In genomic region chr16:21422645-21423545, GRCm38 (mm10) we compare ENCODE assay signal across 8 mouse cellular contexts. TPM values are rescaled to one million over a fixed set of nuclear protein-coding genes. Genes with fewer than 3 reads are reported as not detected.
DNase-seq lines count a peak whose midpoint lies in the region; ATAC-seq and TF ChIP-seq lines count a peak whose summit lies in the region.

Gene Vps8 (plus strand): TSS chr16:21423118.

- peak; percentile 88 for TF ChIP-seq POLR2A in CH12.LX (IDR thresholded peaks at IDR 0.05; ENCODE audit: low read depth, low read length)
- peak; percentile 65 for TF ChIP-seq POLR2A in testis, adult 2 months (IDR thresholded peaks at IDR 0.05; ENCODE audit: control insufficient read depth, low read depth, low read length)

- peak; percentile 97 for DNase-seq in CH12.LX (ENCODE audit: extremely low read depth)
- peak; percentile 89 for DNase-seq in c-Kit-positive CD71-positive TER-119-negative erythroid progenitor cells, embryonic 14.5 days (ENCODE audit: low read depth)
- DNase-seq in heart, postnatal 0 days (ENCODE audit: low spot score) = peak; percentile 95
- peak; percentile 94 to 96 for DNase-seq in kidney, postnatal 4 days

- no peak for TF ChIP-seq RAD21 in CH12.LX (IDR thresholded peaks at IDR 0.05; ENCODE audit: low read depth, low read length)

- no peaks in the 10 kb centered on the region for H3K9me3 ChIP-seq in CH12.LX (replicated peaks; ENCODE audit: low read length)
- H3K9me3 ChIP-seq in forebrain, embryonic 12.5 days = no peaks in the 10 kb centered on the region
- no peaks in the 10 kb centered on the region for H3K9me3 ChIP-seq in heart, postnatal 0 days (replicated peaks; ENCODE audit: control insufficient read depth, low read length)
- H3K9me3 ChIP-seq in liver, embryonic 16.5 days (replicated peaks; ENCODE audit: control insufficient read depth, low read length) = no peaks in the 10 kb centered on the region
- H3K9me3 ChIP-seq in neural tube, embryonic 13.5 days = no peaks in the 10 kb centered on the region

- peak within 1 kb of the TSS; percentile 61 to 80 (median 77) for H3K4me3 ChIP-seq in CH12.LX (replicated peaks in 1 of 3; ENCODE audit: low read depth in 2 of 3, low read length in 2 of 3, poor library complexity in 1 of 3)
- peak within 1 kb of the TSS; percentile 86 for H3K4me3 ChIP-seq in forebrain, embryonic 12.5 days (replicated peaks)
- peak within 1 kb of the TSS; percentile 76 for H3K4me3 ChIP-seq in heart, postnatal 0 days (ENCODE audit: low read depth, low read length)
- peak within 1 kb of the TSS; percentile 88 for H3K4me3 ChIP-seq in liver, embryonic 16.5 days (ENCODE audit: low read depth, low read length)
- peak within 1 kb of the TSS; percentile 91 for H3K4me3 ChIP-seq in neural tube, embryonic 13.5 days
- H3K4me3 ChIP-seq in testis, adult 2 months (ENCODE audit: control insufficient read depth, low read depth, low read length) = peak within 1 kb of the TSS; percentile 87

- peak within 1 kb of the TSS; percentile 79 for H3K4me2 ChIP-seq in CH12.LX (ENCODE audit: insufficient read depth, low read depth, poor library complexity, severe bottlenecking)
- peak within 1 kb of the TSS; percentile 98 for H3K4me2 ChIP-seq in forebrain, embryonic 12.5 days
- H3K4me2 ChIP-seq in heart, postnatal 0 days (ENCODE audit: low read depth, low read length) = peak within 1 kb of the TSS; percentile 97
- peak within 1 kb of the TSS; percentile 99 for H3K4me2 ChIP-seq in liver, embryonic 16.5 days (ENCODE audit: low read depth, low read length)
- peak within 1 kb of the TSS; percentile 94 for H3K4me2 ChIP-seq in neural tube, embryonic 13.5 days

- no peak for TF ChIP-seq EP300 in CH12.LX (IDR thresholded peaks at IDR 0.05; ENCODE audit: low read length)
- no peak for TF ChIP-seq EP300 in heart, postnatal 0 days (IDR thresholded peaks at IDR 0.05; ENCODE audit: low read depth)

- peak within 1 kb of the TSS; percentile 49 for H3K9ac ChIP-seq in CH12.LX (ENCODE audit: insufficient read depth, low read depth)
- H3K9ac ChIP-seq in forebrain, embryonic 12.5 days = peak within 1 kb of the TSS; percentile 85
- peak within 1 kb of the TSS; percentile 63 for H3K9ac ChIP-seq in heart, postnatal 0 days (replicated peaks; ENCODE audit: low read depth, low read length)
- H3K9ac ChIP-seq in liver, embryonic 16.5 days (ENCODE audit: low read depth, low read length) = peak within 1 kb of the TSS; percentile 88
- peak within 1 kb of the TSS; percentile 95 for H3K9ac ChIP-seq in neural tube, embryonic 13.5 days

- dilution Hi-C loops in CH12.LX (cut with MboI; ENCODE audit: extremely low pct_ligation_motif_present, extremely low pct_unique_long_range_greater_than_20kb, low sequenced_read_pairs) = no loop called here

- H3K4me1 ChIP-seq in CH12.LX (ENCODE audit: control insufficient read depth in 1 of 2, insufficient read depth in 2 of 2) = peaks cover 0 to 25% of the 10 kb centered on the region in 2 experiments; a peak in 2 of 4 replicates
- peaks cover 9% of the 10 kb centered on the region for H3K4me1 ChIP-seq in forebrain, embryonic 12.5 days
- H3K4me1 ChIP-seq in heart, postnatal 0 days (ENCODE audit: control insufficient read depth, insufficient read depth) = peaks cover 11% of the 10 kb centered on the region; the same call in 1 of the 2 replicates
- H3K4me1 ChIP-seq in liver, embryonic 16.5 days (ENCODE audit: control insufficient read depth, low read depth, low read length) = peaks cover 8% of the 10 kb centered on the region
- peaks cover 13% of the 10 kb centered on the region for H3K4me1 ChIP-seq in neural tube, embryonic 13.5 days (replicated peaks)
- H3K4me1 ChIP-seq in testis, adult 2 months (ENCODE audit: control insufficient read depth, insufficient read depth, low read length) = peaks cover 5% of the 10 kb centered on the region

- H3K36me3 ChIP-seq in CH12.LX (replicated peaks in 1 of 2; ENCODE audit: control insufficient read depth in 1 of 2, insufficient read depth in 1 of 2, low read length in 1 of 2) = peaks cover 0 to 5% of the 10 kb centered on the region in 2 experiments
- no peaks in the 10 kb centered on the region for H3K36me3 ChIP-seq in forebrain, embryonic 12.5 days (replicated peaks)
- H3K36me3 ChIP-seq in heart, postnatal 0 days (replicated peaks; ENCODE audit: control insufficient read depth, insufficient read depth, low read length) = no peaks in the 10 kb centered on the region
- no peaks in the 10 kb centered on the region for H3K36me3 ChIP-seq in liver, embryonic 16.5 days (ENCODE audit: control insufficient read depth, insufficient read depth)
- no peaks in the 10 kb centered on the region for H3K36me3 ChIP-seq in neural tube, embryonic 13.5 days
- no peaks in the 10 kb centered on the region for H3K36me3 ChIP-seq in testis, adult 2 months (ENCODE audit: control insufficient read depth, insufficient read depth, low read length)

- H3K79me2 ChIP-seq in CH12.LX (replicated peaks; ENCODE audit: control insufficient read depth, extremely low read depth, insufficient read depth, poor library complexity, severe bottlenecking) = no peaks in the 10 kb centered on the region

- 1% methylated on average over 71 of the region's 71 CpGs for WGBS in forebrain, embryonic 12.5 days
- 1% methylated on average over 62 of the region's 71 CpGs for WGBS in heart, postnatal 0 days
- under 1% methylated on average over 71 of the region's 71 CpGs for WGBS in liver, embryonic 16.5 days (ENCODE audit: insufficient replicate concordance)
- WGBS in neural tube, embryonic 13.5 days = under 1% methylated on average over 68 of the region's 71 CpGs

- TF ChIP-seq CTCF in CH12.LX (conservative IDR thresholded peaks at IDR 0.05 in 1 of 2, IDR thresholded peaks at IDR 0.05 in 1 of 2; ENCODE audit: low read depth in 2 of 2, low read length in 2 of 2) = no peak
- peak; percentile 17; the same call in 1 of the 2 replicates for TF ChIP-seq CTCF in heart, postnatal 0 days (IDR thresholded peaks at IDR 0.05; ENCODE audit: low read depth)
- TF ChIP-seq CTCF in testis, adult 2 months (IDR thresholded peaks at IDR 0.05; ENCODE audit: control insufficient read depth, insufficient read depth, insufficient replicate concordance, low read depth, low read length) = no peak

- in situ Hi-C loops in CH12.LX (cut with MboI; ENCODE audit: low pct_ligation_motif_present, low pct_unique_long_range_greater_than_20kb, low sequenced_read_pairs) = no loop called here

- peak within 1 kb of the TSS; percentile 6; the same call in 1 of the 2 replicates for H3K27ac ChIP-seq in CH12.LX (ENCODE audit: insufficient read depth, low read depth)
- H3K27ac ChIP-seq in forebrain, embryonic 12.5 days = peak within 1 kb of the TSS; percentile 70
- H3K27ac ChIP-seq in heart, postnatal 0 days (ENCODE audit: low read depth) = peak within 1 kb of the TSS; percentile 85
- peak within 1 kb of the TSS; percentile 78 for H3K27ac ChIP-seq in liver, embryonic 16.5 days (ENCODE audit: low read length)
- peak within 1 kb of the TSS; percentile 76 for H3K27ac ChIP-seq in neural tube, embryonic 13.5 days (replicated peaks)
- H3K27ac ChIP-seq in testis, adult 2 months (ENCODE audit: control insufficient read depth, insufficient read depth, low read depth, low read length) = peak within 1 kb of the TSS; percentile 50

- H3K27me3 ChIP-seq in CH12.LX (replicated peaks) = no peaks in the 10 kb centered on the region
- no peaks in the 10 kb centered on the region for H3K27me3 ChIP-seq in forebrain, embryonic 12.5 days
- no peaks in the 10 kb centered on the region for H3K27me3 ChIP-seq in heart, postnatal 0 days (ENCODE audit: control insufficient read depth, insufficient read depth, low read length)
- H3K27me3 ChIP-seq in liver, embryonic 16.5 days (ENCODE audit: control insufficient read depth, insufficient read depth, low read depth, low read length) = no peaks in the 10 kb centered on the region
- no peaks in the 10 kb centered on the region for H3K27me3 ChIP-seq in neural tube, embryonic 13.5 days
- H3K27me3 ChIP-seq in testis, adult 2 months (ENCODE audit: control insufficient read depth, insufficient read depth, low read length) = no peaks in the 10 kb centered on the region

- ATAC-seq in forebrain, embryonic 12.5 days (ENCODE audit: low FRiP score) = peak; percentile 98
- ATAC-seq in heart, postnatal 0 days (ENCODE audit: insufficient read depth, low read depth) = peak; percentile 95
- peak; percentile 97 for ATAC-seq in liver, embryonic 16.5 days (ENCODE audit: low read depth)
- ATAC-seq in neural tube, embryonic 13.5 days (ENCODE audit: low read depth) = peak; percentile 97

TF ChIP-seq in CH12.LX, 34 proteins besides CTCF, POLR2A, EP300 and RAD21 (continues in another document):
- TF ChIP-seq KAT2A (IDR thresholded peaks at IDR 0.05; ENCODE audit: insufficient replicate concordance, low read length) (peak; percentile 73; the same call in 1 of the 2 replicates), USF2 (conservative IDR thresholded peaks at IDR 0.05; ENCODE audit: low read depth, low read length) (peak; percentile 93), CHD2 (IDR thresholded peaks at IDR 0.05; ENCODE audit: low read length) (0 out of 2 replicates have a peak, but pooled peaks have one; percentile 22), ELF1 (IDR thresholded peaks at IDR 0.05; ENCODE audit: low read depth, low read length) (peak; percentile 97), MEF2A (IDR thresholded peaks at IDR 0.05; ENCODE audit: borderline replicate concordance, low read depth, low read length) (peak; percentile 69), ZNF384 (IDR thresholded peaks at IDR 0.05; ENCODE audit: low read depth, low read length) (no peak), SIN3A (IDR thresholded peaks at IDR 0.05; ENCODE audit: low read length) (peak; percentile 82), GABPA (IDR thresholded peaks at IDR 0.05; ENCODE audit: insufficient replicate concordance, low read depth, low read length) (no peak), USF1 (IDR thresholded peaks at IDR 0.05; ENCODE audit: low read depth, low read length) (peak; percentile 99), RCOR1 (conservative IDR thresholded peaks at IDR 0.05; ENCODE audit: low read depth, low read length) (no peak), JUN (IDR thresholded peaks at IDR 0.05; ENCODE audit: insufficient read depth, low read depth, low read length) (no peak), POLR2AphosphoS2 (IDR thresholded peaks at IDR 0.05; ENCODE audit: low read depth, low read length) (0 out of 2 replicates have a peak, but pooled peaks have one; percentile 22), IRF4 (IDR thresholded peaks at IDR 0.05; ENCODE audit: low read depth, low read length) (peak; percentile 42)

RNA-seq across cellular contexts. Expression of gene Vps8, which starts in this region (rescaled TPM):
- total RNA-seq in CH12.LX (2012; rRNA removed) (13.3 and 15.9 TPM in 2 replicates), CH12.LX (2014; rRNA removed) (11.9 and 13.6 TPM in 2 replicates)
- polyA plus RNA-seq in CH12.LX (2012; ENCODE audit: insufficient read length, low read depth) = 11.9 and 17.6 TPM in 2 replicates
- polyA plus RNA-seq in forebrain, embryonic 12.5 days (2016; fragmentation: Nextera tagmentation; extraction: Ambion mirVana) = 30.1 and 31.6 TPM in 2 replicates
- total RNA-seq in heart, postnatal 0 days (2014; rRNA removed; ENCODE audit: low replicate concordance) = 67.2 and 94.8 TPM in 2 replicates
- 21.3 and 22.0 TPM in 2 replicates for polyA plus RNA-seq in heart, postnatal 0 days (2015; fragmentation: Nextera tagmentation; extraction: Ambion mirVana)
- 4.9 and 7.6 TPM in 2 replicates for polyA plus RNA-seq in liver, embryonic 16.5 days (2015; fragmentation: Nextera tagmentation; extraction: Ambion mirVana)
- polyA plus RNA-seq in neural tube, embryonic 13.5 days (2015; fragmentation: Nextera tagmentation; extraction: Ambion mirVana) = 26.7 and 26.9 TPM in 2 replicates
- 8.3 and 9.6 TPM in 2 replicates for polyA plus RNA-seq in testis, adult 2 months (2012; rRNA removed)

Comparison
In these comparisons a context has a peak if more than half of its experiments do, and no peak if none do; other contexts are left out.
1. Peak in every context shown above with its lines: DNase-seq, ATAC-seq, H3K4me3 ChIP-seq and H3K27ac ChIP-seq.
2. H3K27ac ChIP-seq: peak in every context shown above with its lines; median percentile 85 in heart, postnatal 0 days; 78 in liver, embryonic 16.5 days; 76 in neural tube, embryonic 13.5 days; 70 in forebrain, embryonic 12.5 days; 50 in testis, adult 2 months; 6 in CH12.LX.